Mouse (Mus musculus) T-cell, adult 2 months (primary cell): ENCODE measurements around the gene Tmed1.
A peak's percentile ranks its signal among the peaks of the same experiment; 100 is the strongest.
"Not testable (repeated sequence)": the region's sequence is repeated elsewhere in the genome, so short reads cannot be mapped to it uniquely, and the experiment has no call there.

Experiments used
- DNase-seq: peaks from one replicate; pipeline ENCODE4 v3.0.0; 2022; ENCODE audit warnings: low spot score

The Tmed1 gene

GRCm38 (mm10) chr9:21509772-21510688 is at the start of gene Tmed1:
Tmed1 (minus strand) TSS chr9:21510252.
- peak; percentile 79 for DNase-seq

- DNase-seq = no peak
Measured at GRCm38 (mm10) chr9:21559151-21559550, 49.1 kb upstream of the Tmed1 start.

DNA sequence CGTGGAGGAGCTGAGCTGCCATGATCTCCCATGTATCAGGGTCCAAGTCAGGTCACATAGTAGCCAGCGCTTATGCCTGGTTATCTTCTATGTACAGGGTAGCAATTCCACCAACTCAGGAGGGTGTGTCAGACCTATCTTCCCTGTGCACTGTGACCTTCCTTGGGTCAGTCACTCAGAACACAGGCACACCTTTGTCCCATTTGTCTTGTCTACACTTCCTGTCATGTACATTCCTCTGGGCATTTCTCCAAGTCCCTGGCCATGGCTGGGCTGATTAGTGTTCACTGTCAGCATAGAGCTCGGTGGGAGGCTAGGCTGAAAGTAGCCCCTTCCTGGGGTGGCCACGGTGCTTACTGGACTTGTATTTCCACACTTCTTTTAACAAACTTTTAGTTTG is 48.3 kb upstream of the Tmed1 start:
- DNase-seq = no peak

DNA sequence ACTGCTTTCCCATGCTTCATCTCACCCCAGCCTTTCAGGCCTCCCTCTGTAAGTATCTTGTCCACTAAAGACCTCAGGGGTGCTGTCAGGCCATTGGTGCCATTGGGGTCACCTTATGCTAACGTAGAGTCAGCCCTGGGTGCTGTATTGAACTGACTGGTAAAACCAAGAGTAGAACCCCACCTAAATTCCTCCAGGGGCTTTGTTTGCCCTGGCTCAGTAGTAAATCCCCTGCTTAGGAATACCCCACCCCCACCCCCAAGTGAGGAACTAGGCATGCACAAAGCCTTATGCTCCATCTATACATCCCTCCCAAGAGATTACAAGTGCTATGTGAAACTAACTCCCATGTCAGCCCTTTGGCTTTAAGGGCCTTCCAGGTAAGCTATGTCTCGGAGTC is 47.5 kb upstream of the Tmed1 start:
- no peak for DNase-seq

DNA sequence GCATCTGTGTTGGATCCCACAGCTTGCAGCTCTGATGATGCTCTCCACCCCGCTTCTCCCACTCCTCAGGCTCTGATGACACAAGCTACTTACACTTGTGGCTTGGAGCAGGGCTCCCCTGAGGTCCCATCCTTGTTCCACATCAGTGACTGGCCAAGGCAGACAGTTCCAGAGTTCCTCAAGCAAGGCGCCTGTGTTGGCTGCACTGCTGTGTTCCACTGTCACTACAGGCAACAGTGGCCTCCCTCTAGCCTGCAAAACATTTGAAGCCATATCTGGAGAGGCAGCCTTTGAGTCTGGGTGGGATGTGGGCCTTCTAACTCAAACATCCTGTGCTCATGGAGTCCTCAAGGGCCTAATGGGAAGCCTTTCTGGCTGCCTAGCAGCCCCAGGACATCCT is 46.9 kb upstream of the Tmed1 start:
- no peak for DNase-seq

DNA sequence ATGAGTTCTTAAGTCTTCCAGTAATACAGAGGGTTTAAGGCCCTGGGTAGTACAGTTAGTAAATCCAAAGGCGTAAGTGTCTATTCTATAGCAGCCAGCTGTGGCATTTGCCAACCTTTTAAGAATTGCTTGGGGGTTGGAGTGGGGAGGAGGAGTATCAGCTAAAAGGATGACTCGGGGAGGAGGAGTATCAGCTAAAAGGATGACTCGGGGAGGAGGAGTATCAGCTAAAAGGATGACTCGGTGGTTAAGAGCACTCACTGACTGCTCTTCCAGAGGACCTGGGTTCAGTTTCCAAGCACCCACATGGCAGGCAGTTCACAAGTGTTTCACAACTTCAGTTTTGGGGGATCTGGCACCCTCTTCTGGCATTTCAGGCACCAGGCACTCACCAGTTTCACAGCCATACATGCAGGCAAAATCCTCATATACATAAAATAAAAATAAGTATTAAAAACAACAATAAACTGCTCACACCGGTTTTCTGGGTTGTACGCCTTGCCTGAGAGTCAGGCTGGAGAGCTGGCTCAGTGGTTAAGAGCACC is 45.2 kb upstream of the Tmed1 start:
- DNase-seq = no peak

DNA sequence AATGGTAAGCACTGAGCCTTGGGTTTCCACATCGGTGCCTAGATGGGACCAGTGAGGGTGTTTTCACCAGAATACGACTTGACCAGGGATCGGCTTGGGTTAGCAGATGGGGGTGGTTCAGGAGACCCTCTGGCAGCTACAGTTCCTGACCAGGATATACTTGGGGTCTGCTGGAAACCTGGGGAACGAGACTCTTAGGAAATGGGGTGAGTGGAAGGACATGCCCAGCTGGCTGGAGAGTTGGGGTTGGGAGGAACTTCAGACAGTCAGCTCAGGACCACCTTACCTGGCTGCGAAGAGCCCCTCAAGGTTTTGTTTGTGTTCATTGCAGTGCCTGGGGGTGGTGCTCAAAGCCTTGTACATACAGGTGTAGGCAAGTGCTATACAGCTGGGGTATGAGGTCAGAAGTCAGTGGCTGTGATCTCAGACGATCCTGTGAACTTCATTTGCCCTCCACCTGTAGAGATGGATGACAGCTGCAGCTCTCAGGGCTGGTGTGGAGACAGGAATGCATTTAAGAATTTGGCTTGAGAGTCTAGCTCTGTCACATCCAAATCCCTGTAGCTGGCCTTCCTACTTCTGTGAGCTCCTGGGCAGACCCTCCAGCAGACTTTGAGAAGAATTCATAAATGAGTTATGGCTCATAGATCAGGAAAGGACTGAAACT is 43.7 kb upstream of the Tmed1 start:
- DNase-seq = no peak

- DNase-seq = no peak
Measured at GRCm38 (mm10) chr9:21551049-21551448, 41.0 kb upstream of the Tmed1 start.

DNA sequence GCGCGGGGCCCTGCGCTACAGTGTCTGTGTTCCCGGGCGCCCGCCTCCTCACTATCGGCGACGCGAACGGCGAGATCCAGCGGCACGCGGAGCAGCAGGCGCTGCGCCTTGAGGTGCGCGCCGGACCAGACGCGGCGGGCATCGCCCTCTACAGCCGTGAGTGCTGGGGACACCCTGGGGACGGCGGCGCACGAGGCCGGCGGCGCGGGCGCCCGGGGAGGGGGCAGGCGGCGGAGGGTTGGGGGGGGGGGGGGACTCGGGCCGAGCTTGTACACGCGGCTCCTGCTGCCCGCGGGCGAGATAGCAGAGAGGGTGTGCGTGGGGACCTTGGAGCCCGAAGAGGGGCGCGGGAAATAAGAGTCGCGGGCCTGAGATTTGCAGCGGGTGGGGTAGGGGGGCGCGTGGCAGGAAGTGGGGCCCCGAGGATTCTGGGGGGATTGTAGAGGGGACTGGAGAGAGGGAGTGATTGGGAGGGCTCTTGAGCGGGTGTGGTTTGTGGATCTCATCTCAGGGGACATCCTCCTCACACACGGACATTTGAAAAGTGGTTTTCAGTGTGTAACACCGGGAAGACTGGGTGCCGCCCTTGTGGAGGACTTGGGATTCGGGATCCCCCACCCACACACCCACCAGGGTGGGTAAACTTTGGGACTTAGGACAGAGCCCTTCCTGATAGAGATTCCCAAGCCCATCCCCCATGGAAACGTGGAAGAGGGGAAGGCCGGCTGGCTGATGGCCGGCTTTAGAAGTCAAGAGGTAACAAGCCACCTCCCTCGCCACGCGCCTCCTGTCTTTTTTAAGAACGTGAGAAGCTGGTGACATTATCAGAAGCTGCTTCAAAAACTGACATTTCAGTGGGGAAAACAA is 37.3 kb upstream of the Tmed1 start:
- DNase-seq = peak; percentile 22

GRCm38 (mm10) chr9:21546789-21547074 is 36.7 kb upstream of the Tmed1 start, which contains the start of gene Carm1:
Carm1 (plus strand) TSS chr9:21546894.
- no peak for DNase-seq

GRCm38 (mm10) chr9:21545916-21546788 is 36.1 kb upstream of the Tmed1 start:
- DNase-seq = peak; percentile 99

DNA sequence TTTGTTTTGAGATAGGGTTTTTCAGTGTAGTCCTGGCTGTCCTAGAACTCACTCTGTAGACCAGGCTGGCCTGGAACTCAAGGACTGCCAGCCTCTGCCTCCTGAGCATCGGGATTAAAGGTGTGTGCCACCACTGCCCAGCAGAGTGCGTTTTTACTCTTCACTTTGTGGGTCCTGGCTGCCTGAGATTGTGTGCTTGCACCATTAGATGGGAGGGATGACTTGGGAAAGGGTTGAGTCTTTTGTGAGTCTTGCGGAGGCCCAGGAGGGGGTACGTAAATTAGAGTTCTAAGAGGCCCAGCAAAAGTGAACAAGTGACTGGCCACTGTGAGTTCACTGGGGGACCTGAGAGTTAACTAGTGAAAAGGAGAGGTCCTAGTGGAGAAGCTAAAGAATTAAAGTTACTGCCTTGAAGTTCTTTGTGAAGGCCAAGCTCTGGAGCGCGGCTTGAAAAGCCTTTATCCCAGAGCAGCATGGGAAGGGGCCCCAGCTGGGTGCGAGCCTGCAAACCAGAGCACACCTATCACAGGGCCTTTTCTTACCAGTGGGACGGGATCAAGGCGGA is 35.4 kb upstream of the Tmed1 start:
- no peak for DNase-seq

DNA sequence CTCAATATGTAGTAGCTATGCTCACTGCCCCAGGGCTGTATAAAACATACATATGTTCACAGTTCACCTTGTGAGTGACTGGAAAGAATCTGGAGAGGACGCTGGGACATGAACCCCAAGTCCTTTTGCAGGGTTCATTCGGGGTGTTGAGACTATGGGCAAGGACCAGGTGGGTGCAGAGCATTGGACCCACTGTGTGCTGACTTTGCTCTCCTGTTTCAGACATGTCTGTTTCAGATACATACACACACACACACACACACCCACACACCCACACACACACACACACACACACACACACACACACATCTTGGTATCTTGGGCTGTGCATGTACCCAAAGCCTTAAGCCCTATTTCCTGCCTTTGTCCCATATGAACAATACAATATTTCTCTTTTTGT is 31.9 kb upstream of the Tmed1 start:
- DNase-seq = not testable (repeated sequence)

DNA sequence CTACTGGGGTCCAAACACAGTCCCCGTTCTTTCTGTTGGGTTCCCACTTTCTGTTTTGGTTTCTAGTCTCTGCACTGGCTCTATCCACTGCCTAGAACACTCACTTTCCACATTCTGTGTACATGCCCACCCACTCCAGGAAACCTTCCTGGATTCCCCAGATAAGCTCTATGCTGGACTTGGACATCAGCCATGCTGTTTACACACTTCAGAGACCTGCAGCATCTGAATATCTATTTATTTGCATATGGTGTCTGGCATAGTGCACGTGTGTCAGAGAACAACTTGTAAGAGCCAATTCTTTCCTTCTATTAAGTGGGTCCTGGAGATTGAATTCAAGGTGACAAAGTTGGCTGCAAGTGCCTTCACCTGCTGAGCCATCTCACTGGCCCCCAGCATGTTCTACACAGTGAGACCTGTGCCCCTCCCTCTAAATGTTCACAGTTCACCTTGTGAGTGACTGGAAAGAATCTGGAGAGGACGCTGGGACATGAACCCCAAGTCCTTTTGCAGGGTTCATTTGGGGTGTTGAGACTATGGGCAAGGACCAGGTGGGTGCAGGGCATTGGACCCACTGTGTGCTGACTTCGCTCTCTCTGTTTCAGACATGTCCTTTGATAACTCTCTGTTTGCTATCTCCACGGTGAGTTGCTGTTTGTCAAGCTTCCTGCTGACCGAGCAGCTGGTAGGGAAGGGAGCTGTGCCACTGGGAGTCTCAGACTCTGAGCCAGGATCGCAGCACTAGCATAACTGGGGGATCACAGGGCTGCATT is 30.1 kb upstream of the Tmed1 start:
- no peak for DNase-seq

GRCm38 (mm10) chr9:21537009-21537408 is 27.0 kb upstream of the Tmed1 start:
- DNase-seq = no peak

- no peak for DNase-seq
Measured at GRCm38 (mm10) chr9:21536501-21536900, 26.4 kb upstream of the Tmed1 start.

DNA sequence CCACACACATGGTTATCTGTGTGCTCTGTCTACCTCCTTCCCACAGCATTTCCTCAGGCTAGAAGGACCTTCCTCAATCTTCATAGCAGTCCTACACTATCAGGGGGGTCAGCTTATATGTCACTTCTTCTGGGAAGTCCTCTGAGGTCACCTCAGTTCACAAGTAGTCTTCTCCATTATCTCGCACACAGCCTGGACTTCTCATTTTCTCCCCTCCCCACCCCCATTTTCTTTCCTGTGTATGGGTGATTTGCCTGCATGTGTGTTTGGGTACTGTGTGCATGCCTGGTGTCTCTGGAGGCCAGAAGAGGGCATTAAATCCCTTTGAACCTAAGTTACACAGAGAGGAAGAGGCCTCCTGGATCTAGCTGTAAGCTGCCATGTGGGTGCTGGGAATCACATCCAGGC is 17.9 kb upstream of the Tmed1 start:
- no peak for DNase-seq

GRCm38 (mm10) chr9:21527100-21527801 is 17.2 kb upstream of the Tmed1 start:
- no peak for DNase-seq

DNA sequence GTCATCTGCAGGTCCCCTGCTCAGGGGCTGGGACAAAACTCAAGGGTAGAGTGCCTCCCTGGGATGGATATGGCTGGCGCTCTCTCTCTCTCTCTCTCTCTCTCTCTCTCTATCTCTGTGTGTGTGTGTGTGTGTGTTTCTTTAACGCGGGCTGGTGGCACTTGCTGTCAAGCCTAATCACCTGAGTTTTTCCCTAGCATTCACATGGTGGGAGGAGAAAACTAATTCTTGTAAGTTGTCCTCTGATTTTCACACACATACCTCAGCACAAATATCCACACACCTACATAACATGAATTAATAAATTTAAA is 16.5 kb upstream of the Tmed1 start:
- DNase-seq = no peak
